In genomic region chr5:135674821-135675220, GRCm38 (mm10) we compare ENCODE assay signal across 8 mouse cellular contexts. TPM values are rescaled to one million over a fixed set of nuclear protein-coding genes. Genes with fewer than 3 reads are reported as not detected.
DNase-seq lines count a peak whose midpoint lies in the region; ATAC-seq lines count a peak whose summit lies in the region.

No protein-coding gene starts in this region.

- peak overlapping the region; percentile 14; the same call in 1 of the 2 replicates for H3K4me2 ChIP-seq in midbrain, embryonic 11.5 days
- peak overlapping the region; percentile 42 for H3K4me2 ChIP-seq in stomach, embryonic 15.5 days

- WGBS in limb, embryonic 10.5 days: under 1% methylated on average over 11 of the region's 11 CpGs
- WGBS in midbrain, embryonic 11.5 days: 0% methylated on average over 11 of the region's 11 CpGs
- WGBS in stomach, embryonic 15.5 days: 1% methylated on average over 11 of the region's 11 CpGs

- H3K27ac ChIP-seq in limb, embryonic 10.5 days: peak overlapping the region; percentile 81
- H3K27ac ChIP-seq in midbrain, embryonic 11.5 days (ENCODE audit: low read depth, low read length): peak overlapping the region; percentile 6
- peak overlapping the region; percentile 26; the same call in 1 of the 2 replicates for H3K27ac ChIP-seq in stomach, embryonic 15.5 days

- DNase-seq in gastrocnemius, adult 18-20 months (ENCODE audit: low spot score): peak; percentile 55
- DNase-seq in gastrocnemius, postnatal 4 days (ENCODE audit: low spot score in 2 of 2): no peak
- DNase-seq in embryo, embryonic 9.5 days (ENCODE audit: extremely low spot score): peak; percentile 84
- peak; percentile 88 to 89 for DNase-seq in heart, adult 9 months (ENCODE audit: low spot score in 2 of 2)
- DNase-seq in kidney, adult 8-10 months: peak; percentile 96 to 98
- peak; percentile 76 for DNase-seq in limb, embryonic 10.5 days (ENCODE audit: low spot score)
- DNase-seq in midbrain, embryonic 11.5 days (ENCODE audit: low spot score, missing footprints): peak; percentile 97

- H3K4me1 ChIP-seq in limb, embryonic 10.5 days: peaks cover 39% of the 10 kb centered on the region
- peaks cover 19% of the 10 kb centered on the region for H3K4me1 ChIP-seq in midbrain, embryonic 11.5 days (ENCODE audit: control insufficient read depth, insufficient read depth, low read length)
- peaks cover 11% of the 10 kb centered on the region for H3K4me1 ChIP-seq in stomach, embryonic 15.5 days

- ATAC-seq in midbrain, embryonic 11.5 days (ENCODE audit: low FRiP score): peak; percentile 90
- peak; percentile 61 for ATAC-seq in stomach, embryonic 15.5 days (ENCODE audit: insufficient read depth, low FRiP score, low read depth)

- H3K4me3 ChIP-seq in limb, embryonic 10.5 days: peak overlapping the region; percentile 36
- no peak overlapping the region for H3K4me3 ChIP-seq in midbrain, embryonic 11.5 days (ENCODE audit: low read depth, low read length)
- H3K4me3 ChIP-seq in stomach, embryonic 15.5 days (replicated peaks): no peak overlapping the region

- H3K9ac ChIP-seq in midbrain, embryonic 11.5 days (ENCODE audit: low read length): no peak overlapping the region; the same call in 1 of the 2 replicates
- no peak overlapping the region for H3K9ac ChIP-seq in stomach, embryonic 15.5 days

- no peaks in the 10 kb centered on the region for H3K36me3 ChIP-seq in limb, embryonic 10.5 days
- H3K36me3 ChIP-seq in midbrain, embryonic 11.5 days (ENCODE audit: control insufficient read depth, insufficient read depth, low read length): no peaks in the 10 kb centered on the region
- H3K36me3 ChIP-seq in stomach, embryonic 15.5 days: no peaks in the 10 kb centered on the region

- peaks cover 5% of the 10 kb centered on the region; the same call in 1 of the 2 replicates for H3K27me3 ChIP-seq in limb, embryonic 10.5 days (ENCODE audit: low read depth, poor library complexity, severe bottlenecking)
- H3K27me3 ChIP-seq in midbrain, embryonic 11.5 days (ENCODE audit: control insufficient read depth, insufficient read depth, low read length): no peaks in the 10 kb centered on the region
- no peaks in the 10 kb centered on the region for H3K27me3 ChIP-seq in stomach, embryonic 15.5 days (replicated peaks)

- no peaks in the 10 kb centered on the region for H3K9me3 ChIP-seq in limb, embryonic 10.5 days (replicated peaks)
- no peaks in the 10 kb centered on the region for H3K9me3 ChIP-seq in midbrain, embryonic 11.5 days (ENCODE audit: control insufficient read depth, low read length)
- no peaks in the 10 kb centered on the region for H3K9me3 ChIP-seq in stomach, embryonic 15.5 days

RNA-seq across cellular contexts. Expression of gene Por, which starts 5.0 kb away (rescaled TPM):
- 10 to 100 TPM; 30.3 to 35.6 TPM for total RNA-seq in gastrocnemius, adult 18-20 months (2021)
- 10 to 100 TPM; 39.2 to 41.9 TPM for total RNA-seq in gastrocnemius, postnatal 4 days (2021)
- 166 and 179 TPM in 2 replicates for polyA plus RNA-seq in limb, embryonic 10.5 days (2016; fragmentation: Nextera tagmentation; extraction: Ambion mirVana)
- polyA plus RNA-seq in midbrain, embryonic 11.5 days (2014; fragmentation: Nextera tagmentation; extraction: Ambion mirVana): 79.9 and 95.4 TPM in 2 replicates
- polyA plus RNA-seq in stomach, embryonic 15.5 days (2015; fragmentation: Nextera tagmentation; extraction: Ambion mirVana): 99.8 and 101 TPM in 2 replicates

RNA-seq across cellular contexts. Expression of gene Rhbdd2, which starts 42.4 kb away (rescaled TPM):
- total RNA-seq in gastrocnemius, adult 18-20 months (2021): 10 to 100 TPM; 11.4 to 13.0 TPM
- total RNA-seq in gastrocnemius, postnatal 4 days (2021): 10 to 100 TPM; 14.9 to 18.9 TPM
- 61.4 and 62.5 TPM in 2 replicates for polyA plus RNA-seq in limb, embryonic 10.5 days (2016; fragmentation: Nextera tagmentation; extraction: Ambion mirVana)
- 55.5 and 58.5 TPM in 2 replicates for polyA plus RNA-seq in midbrain, embryonic 11.5 days (2014; fragmentation: Nextera tagmentation; extraction: Ambion mirVana)
- polyA plus RNA-seq in stomach, embryonic 15.5 days (2015; fragmentation: Nextera tagmentation; extraction: Ambion mirVana): 38.5 and 39.7 TPM in 2 replicates

Comparison
In these comparisons a context has a peak if more than half of its experiments do, and no peak if none do; other contexts are left out.
1. DNase-seq: peak in gastrocnemius, adult 18-20 months (single experiment), embryo, embryonic 9.5 days (single experiment), heart, adult 9 months (2 of 2), kidney, adult 8-10 months (2 of 2), limb, embryonic 10.5 days (single experiment) and midbrain, embryonic 11.5 days (single experiment); none in gastrocnemius, postnatal 4 days (0 of 2).
2. H3K27ac ChIP-seq: peak in every context shown above with its lines; median percentile 81 in limb, embryonic 10.5 days; 26 in stomach, embryonic 15.5 days; 6 in midbrain, embryonic 11.5 days.